Mouse (Mus musculus) embryonic facial prominence, embryonic 14.5 days (tissue): Measurements from ENCODE around the gene Fam50a. TPM values are rescaled to one million over a fixed set of nuclear protein-coding genes. Genes with fewer than 3 reads are reported as not detected.
"Not testable (repeated sequence)": the region's sequence is repeated elsewhere in the genome, so short reads cannot be mapped to it uniquely, and the experiment has no call there.

Experiments
- ATAC-seq: fragments of 200-750 bp; cut with Nextera tagmentation; 2 replicates; pipeline ENCODE4 v1.8.0; 2017; ENCODE audit warnings: low read depth, moderate number of reproducible peaks, moderate TSS enrichment
- DNase-seq: peaks from one replicate; pipeline ENCODE4 v3.0.0-alpha.2; 2015; ENCODE audit warnings: low spot score
- H3K27ac ChIP-seq: fragments of 300-500 bp; sonication (generic); replicated peaks from 2 replicates; pipeline ENCODE4 v1.5.1; 2014; ENCODE audit warnings: low read depth, mild to moderate bottlenecking, low read length, moderate library complexity
- H3K27me3 ChIP-seq: fragments of 300-500 bp; sonication (generic); replicated peaks from 2 replicates; pipeline ENCODE4 v1.6.1; 2014; ENCODE audit warnings: low read length; ENCODE audit not compliant: control insufficient read depth, insufficient read depth
- H3K36me3 ChIP-seq: fragments of 300-500 bp; sonication (generic); 2 replicates; pipeline ENCODE4 v1.6.1; 2014; ENCODE audit warnings: low read length, mixed read lengths; ENCODE audit not compliant: control insufficient read depth, insufficient read depth
- H3K4me1 ChIP-seq: fragments of 300-500 bp; sonication (generic); 2 replicates; pipeline ENCODE4 v1.6.1; 2014; ENCODE audit warnings: antibody characterized with exemption, low read length; ENCODE audit not compliant: control insufficient read depth, insufficient read depth
- H3K4me2 ChIP-seq: fragments of 300-500 bp; sonication (generic); 2 replicates; pipeline ENCODE4 v1.6.1; 2014; ENCODE audit warnings: low read depth, mild to moderate bottlenecking, low read length, moderate library complexity, mixed read lengths
- H3K4me3 ChIP-seq: fragments of 300-500 bp; sonication (generic); 2 replicates; pipeline ENCODE4 v1.5.1; 2014; ENCODE audit warnings: low read depth, mild to moderate bottlenecking, low read length
- H3K9ac ChIP-seq: fragments of 300-500 bp; sonication (generic); 2 replicates; pipeline ENCODE4 v1.6.1; 2014; ENCODE audit warnings: low read depth, mild to moderate bottlenecking, low read length, moderate library complexity, mixed read lengths
- H3K9me3 ChIP-seq: fragments of 300-500 bp; sonication (generic); 2 replicates; pipeline ENCODE4 v1.6.1; 2016; ENCODE audit warnings: low read length; ENCODE audit not compliant: control insufficient read depth
- WGBS: fragments of 180-500 bp; shearing (Covaris S2); extraction: QIAGEN DNeasy Blood & Tissue Kit; methylation state at CpG from one replicate; pipeline ENCODE4 v1.1.7; 2014; 5-methylcytosine and 5-hydroxymethylcytosine counted together
- polyA plus RNA-seq: library from polyadenylated mRNA; unstranded; fragments of >200 nt; fragmentation: Nextera tagmentation; extraction: Ambion mirVana; gene quantifications from 2 replicates; pipeline ENCODE4 v1.2.1, GENCODE M21; 2014

Fam50a gene
- polyA plus RNA-seq, 1 experiment from 2014 or later = 45.6 TPM

- Histone ChIP-seq H3K27me3 (no peaks in the 10 kb centered on the region), H3K4me1 (no peaks in the 10 kb centered on the region), H3K27ac (peak within 1 kb of the TSS; percentile 89), H3K36me3 (peaks cover 55% of the 10 kb centered on the region), H3K9me3 (no peaks in the 10 kb centered on the region), H3K4me2 (peak within 1 kb of the TSS; percentile 56), H3K9ac (peak within 1 kb of the TSS; percentile 74), H3K4me3 (peak within 1 kb of the TSS; percentile 57)
- 17% methylated on average over 27 of the region's 41 CpGs for WGBS
- ATAC-seq (peak; percentile 88), DNase-seq (peak; percentile 80)
Observed at GRCm38 (mm10) chrX:74304867-74305700, 7.7 kb upstream of the Fam50a start, which contains the start of gene Gdi1. Gdi1 (plus strand) TSS chrX:74304998.

GRCm38 (mm10) chrX:74328725-74329161, 15.9 kb downstream of the Fam50a start, which contains the start of gene Plxna3:
Plxna3 (plus strand) TSS chrX:74329066.
- H3K4me1 ChIP-seq = peaks cover 3% of the 10 kb centered on the region; the same call in 1 of the 2 replicates
- peak within 1 kb of the TSS; percentile 70 for H3K9ac ChIP-seq
- no peaks in the 10 kb centered on the region for H3K9me3 ChIP-seq
- ATAC-seq (peak; percentile 94), DNase-seq (peak; percentile 83)
- peak within 1 kb of the TSS; percentile 52 for H3K4me3 ChIP-seq
- H3K27ac ChIP-seq = peak within 1 kb of the TSS; percentile 77
- no peaks in the 10 kb centered on the region for H3K27me3 ChIP-seq
- peaks cover 3% of the 10 kb centered on the region; the same call in 1 of the 2 replicates for H3K36me3 ChIP-seq
- peak within 1 kb of the TSS; percentile 65 for H3K4me2 ChIP-seq
- WGBS = 12% methylated on average over 19 of the region's 30 CpGs

GRCm38 (mm10) chrX:74329215-74329671, 16.4 kb downstream of the Fam50a start:
- peak overlapping the region; percentile 39; the same call in 1 of the 2 replicates for H3K27ac ChIP-seq
- peak; percentile 20 for ATAC-seq
- peak overlapping the region; percentile 65 for H3K4me2 ChIP-seq
- no peaks in the 10 kb centered on the region for H3K27me3 ChIP-seq
- 14% methylated on average over 8 of the region's 10 CpGs for WGBS
- H3K4me1 ChIP-seq = peaks cover 3% of the 10 kb centered on the region; the same call in 1 of the 2 replicates
- peak overlapping the region; percentile 52 for H3K4me3 ChIP-seq
- DNase-seq = no peak
- H3K9ac ChIP-seq = peak overlapping the region; percentile 70
- peaks cover 7% of the 10 kb centered on the region; the same call in 1 of the 2 replicates for H3K36me3 ChIP-seq
- H3K9me3 ChIP-seq = no peaks in the 10 kb centered on the region

DNA sequence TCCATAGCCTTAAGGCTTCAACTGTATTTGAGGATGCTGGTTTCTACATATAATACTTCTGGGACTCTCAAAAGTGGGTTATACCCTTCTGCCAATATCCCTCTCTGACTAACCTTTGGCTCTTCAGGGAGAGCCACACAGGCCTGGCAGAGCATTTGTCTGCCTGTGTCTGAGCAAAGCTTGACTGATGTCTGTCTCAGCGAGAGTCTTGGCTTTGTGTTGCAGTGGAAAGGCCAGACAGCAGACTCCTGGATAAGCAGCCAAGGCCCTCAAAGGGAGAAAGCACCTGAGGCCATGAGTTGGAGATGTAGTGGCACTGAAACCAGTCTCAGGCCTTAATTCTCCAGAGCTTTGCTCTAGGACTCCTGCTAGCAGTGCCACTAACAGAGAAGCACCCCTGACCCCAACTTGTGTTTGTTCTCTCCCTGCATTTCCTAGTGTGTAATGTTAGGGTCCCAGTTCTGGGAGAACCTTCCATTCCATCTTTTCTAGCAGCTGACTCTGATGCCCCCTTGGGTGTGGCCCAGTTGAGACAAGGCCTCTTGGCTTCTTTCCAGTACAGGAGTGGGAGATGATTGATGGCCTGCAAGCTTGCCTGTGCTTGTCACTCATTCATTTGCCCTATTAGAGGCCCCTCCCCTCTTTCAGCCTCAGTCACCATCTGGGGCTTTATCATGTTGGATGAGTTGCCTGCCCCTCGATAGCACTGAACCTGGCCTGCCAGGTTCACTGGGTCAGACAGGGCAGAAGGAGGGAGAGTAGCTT, 17.5 kb downstream of the Fam50a start:
- H3K36me3 ChIP-seq = peaks cover 18% of the 10 kb centered on the region; the same call in 1 of the 2 replicates
- 45% methylated on average over 2 of the region's 2 CpGs for WGBS
- DNase-seq = peak; percentile 60
- no peaks in the 10 kb centered on the region for H3K9me3 ChIP-seq
- H3K4me3 ChIP-seq = peak overlapping the region; percentile 52
- 0 out of 2 replicates have a peak overlapping the region, but pooled peaks have one; percentile 3 for H3K27ac ChIP-seq
- no peaks in the 10 kb centered on the region for H3K27me3 ChIP-seq
- H3K4me2 ChIP-seq = peak overlapping the region; percentile 65
- ATAC-seq = no peak
- H3K9ac ChIP-seq = peak overlapping the region; percentile 70
- peaks cover 3% of the 10 kb centered on the region; the same call in 1 of the 2 replicates for H3K4me1 ChIP-seq

DNA sequence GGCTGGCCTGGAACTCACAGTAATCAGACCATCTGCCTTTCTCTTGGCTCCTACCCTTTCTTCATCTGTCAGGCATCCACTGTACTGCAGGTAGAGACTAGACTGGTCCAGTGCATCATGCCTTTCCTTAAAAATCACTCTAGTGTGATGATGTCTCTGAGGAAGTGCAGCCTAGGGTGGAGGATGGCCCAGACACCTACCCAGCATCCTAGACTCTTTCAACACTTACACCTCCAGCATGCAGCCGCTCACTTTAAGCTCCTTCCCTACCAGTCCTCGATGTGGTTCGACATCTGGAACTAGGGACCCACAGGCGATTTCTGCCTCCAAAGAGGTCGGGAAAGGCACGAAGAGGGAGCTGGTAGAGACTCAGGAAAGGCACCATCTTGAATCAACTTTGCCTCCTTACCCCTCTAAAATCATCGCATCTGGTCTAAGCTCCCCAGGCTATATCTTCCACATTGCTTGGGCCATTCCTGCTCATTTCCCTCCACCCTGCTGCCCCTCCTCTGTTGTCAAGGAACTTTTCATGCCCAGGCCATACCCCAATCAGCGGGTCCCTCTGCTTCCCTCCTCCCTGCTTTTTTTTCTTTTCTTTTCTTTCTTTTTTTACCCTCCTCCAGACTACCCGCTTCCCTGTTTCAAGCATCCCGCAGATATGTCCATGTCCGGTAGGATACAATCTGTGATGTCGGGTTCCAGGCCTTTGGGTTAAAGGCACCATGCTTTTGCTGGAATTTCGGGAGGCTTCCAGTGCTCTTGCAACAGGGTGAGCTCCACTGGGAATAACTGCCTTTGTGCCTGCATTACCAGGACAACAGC, 40.0 kb downstream of the Fam50a start:
- Histone ChIP-seq H3K4me1 (no peaks in the 10 kb centered on the region), H3K4me3 (peak overlapping the region; percentile 46), H3K4me2 (peak overlapping the region; percentile 61), H3K27ac (peak overlapping the region; percentile 44), H3K9ac (peak overlapping the region; percentile 72), H3K36me3 (no peaks in the 10 kb centered on the region), H3K9me3 (no peaks in the 10 kb centered on the region), H3K27me3 (no peaks in the 10 kb centered on the region)
- DNase-seq (no peak), ATAC-seq (peak; percentile 60; the same call in 1 of the 2 replicates)
- WGBS = 27% methylated on average over 13 of the region's 13 CpGs

GRCm38 (mm10) chrX:74353467-74353770, 40.6 kb downstream of the Fam50a start, which contains the start of gene Lage3:
Lage3 (minus strand) TSS chrX:74353618.
- H3K36me3 ChIP-seq = no peaks in the 10 kb centered on the region
- ATAC-seq (peak; percentile 94), DNase-seq (peak; percentile 89)
- peak within 1 kb of the TSS; percentile 46 for H3K4me3 ChIP-seq
- 31% methylated on average over 15 of the region's 22 CpGs for WGBS
- H3K4me2 ChIP-seq = peak within 1 kb of the TSS; percentile 61
- peak within 1 kb of the TSS; percentile 44 for H3K27ac ChIP-seq
- H3K9me3 ChIP-seq = no peaks in the 10 kb centered on the region
- peak within 1 kb of the TSS; percentile 72 for H3K9ac ChIP-seq
- H3K4me1 ChIP-seq = no peaks in the 10 kb centered on the region
- H3K27me3 ChIP-seq = no peaks in the 10 kb centered on the region

GRCm38 (mm10) chrX:74357069-74357468, 44.2 kb downstream of the Fam50a start:
- not testable (repeated sequence) for H3K36me3 ChIP-seq, DNase-seq, H3K27ac ChIP-seq, H3K27me3 ChIP-seq, H3K9ac ChIP-seq, H3K4me1 ChIP-seq, ATAC-seq, H3K9me3 ChIP-seq, H3K4me3 ChIP-seq, H3K4me2 ChIP-seq
- 86% methylated on average over 3 of the region's 3 CpGs for WGBS

DNA sequence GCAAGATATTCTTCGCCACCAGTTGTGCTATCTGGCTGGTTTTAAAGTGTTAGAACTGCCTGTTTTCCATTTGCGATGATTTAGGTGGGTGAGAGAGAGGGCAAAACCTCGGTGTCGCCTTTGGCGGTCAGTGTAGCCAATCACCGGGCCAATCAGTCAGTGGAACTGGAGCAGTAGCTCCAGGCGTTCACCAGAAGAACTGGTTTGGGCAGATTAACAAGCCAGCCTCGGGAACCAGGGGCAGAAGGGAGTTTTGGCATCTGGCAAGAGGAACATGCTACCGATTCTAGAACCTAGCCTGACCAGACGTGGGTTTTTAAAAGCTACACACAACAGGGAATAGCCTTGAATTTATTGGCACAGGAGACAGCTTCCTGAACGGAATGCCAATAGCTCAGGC, 46.3 kb downstream of the Fam50a start:
- no peaks in the 10 kb centered on the region for H3K4me1 ChIP-seq
- no peak overlapping the region for H3K4me3 ChIP-seq
- no peak overlapping the region for H3K27ac ChIP-seq
- no peak overlapping the region for H3K4me2 ChIP-seq
- H3K9ac ChIP-seq = no peak overlapping the region
- no peaks in the 10 kb centered on the region for H3K36me3 ChIP-seq
- no peaks in the 10 kb centered on the region for H3K27me3 ChIP-seq
- ATAC-seq (no peak), DNase-seq (peak; percentile 20)
- H3K9me3 ChIP-seq = no peaks in the 10 kb centered on the region
- 40% methylated on average over 11 of the region's 11 CpGs for WGBS
